Mouse (Mus musculus) heart, adult 11 months (tissue): ENCODE results near the gene Inpp1.
"Not testable (repeated sequence)": the region's sequence is repeated elsewhere in the genome, so short reads cannot be mapped to it uniquely, and the experiment has no call there.

ENCODE experiments used
- DNase-seq: peaks from one replicate; pipeline ENCODE4 v3.0.0; 2022

Inpp1 gene

GRCm38 (mm10) chr1:52816910-52817812 lies at the start of gene Inpp1:
Gene Inpp1 (minus strand): TSS chr1:52817688.
- DNase-seq = peak; percentile 99

GRCm38 (mm10) chr1:52866007-52866406 lies 48.5 kb upstream of the Inpp1 start:
- DNase-seq = no peak

GRCm38 (mm10) chr1:52864220-52864619 lies 46.7 kb upstream of the Inpp1 start:
- DNase-seq = no peak

- DNase-seq = no peak
These were observed 38.6 kb upstream of the Inpp1 start for GRCm38 (mm10) chr1:52855904-52856601.

- not testable (repeated sequence) for DNase-seq
These were observed 36.5 kb upstream of the Inpp1 start for GRCm38 (mm10) chr1:52854029-52854428.

- no peak for DNase-seq
These were observed 31.9 kb upstream of the Inpp1 start for GRCm38 (mm10) chr1:52849422-52849821.

GRCm38 (mm10) chr1:52846556-52846955 lies 29.1 kb upstream of the Inpp1 start:
- DNase-seq = no peak

- DNase-seq = peak; percentile 100
These were observed 27.5 kb upstream of the Inpp1 start, which contains the start of gene Hibch for GRCm38 (mm10) chr1:52844782-52845665. Gene Hibch (plus strand): TSS chr1:52844929.

GRCm38 (mm10) chr1:52844354-52844753 lies 26.9 kb upstream of the Inpp1 start:
- no peak for DNase-seq

- DNase-seq = no peak
These were observed 21.6 kb upstream of the Inpp1 start for GRCm38 (mm10) chr1:52839099-52839498.

- no peak for DNase-seq
These were observed 292 bp upstream of the Inpp1 start for GRCm38 (mm10) chr1:52817813-52818147.

GRCm38 (mm10) chr1:52816232-52816891 lies 1.1 kb downstream of the Inpp1 start:
- DNase-seq = peak; percentile 93

GRCm38 (mm10) chr1:52808456-52808855 lies 9.0 kb downstream of the Inpp1 start:
- DNase-seq = no peak

GRCm38 (mm10) chr1:52805041-52805440 lies 12.4 kb downstream of the Inpp1 start:
- no peak for DNase-seq

GRCm38 (mm10) chr1:52802406-52802975 lies 15.0 kb downstream of the Inpp1 start:
- no peak for DNase-seq

GRCm38 (mm10) chr1:52801651-52802050 lies 15.8 kb downstream of the Inpp1 start:
- no peak for DNase-seq

GRCm38 (mm10) chr1:52800340-52800740 lies 17.1 kb downstream of the Inpp1 start:
- peak; percentile 96 for DNase-seq

GRCm38 (mm10) chr1:52799772-52800171 lies 17.7 kb downstream of the Inpp1 start:
- DNase-seq = no peak

GRCm38 (mm10) chr1:52799056-52799726 lies 18.3 kb downstream of the Inpp1 start:
- peak; percentile 94 for DNase-seq

GRCm38 (mm10) chr1:52795927-52796326 lies 21.6 kb downstream of the Inpp1 start:
- DNase-seq = no peak

GRCm38 (mm10) chr1:52793692-52794091 lies 23.8 kb downstream of the Inpp1 start:
- no peak for DNase-seq
